Mouse (Mus musculus) lung, postnatal 0 days (tissue): ENCODE data around the gene Proser1.

Source experiments
- CTCF ChIP-seq: IDR thresholded peaks from 2 replicates; pipeline ENCODE4 v1.5.1; 2016; ENCODE audit warnings: antibody characterized with exemption, mild to moderate bottlenecking
- EP300 ChIP-seq: IDR thresholded peaks from 2 replicates; pipeline ENCODE4 v1.6.1; 2016; ENCODE audit warnings: antibody characterized with exemption, mild to moderate bottlenecking, control low read depth

DNA sequence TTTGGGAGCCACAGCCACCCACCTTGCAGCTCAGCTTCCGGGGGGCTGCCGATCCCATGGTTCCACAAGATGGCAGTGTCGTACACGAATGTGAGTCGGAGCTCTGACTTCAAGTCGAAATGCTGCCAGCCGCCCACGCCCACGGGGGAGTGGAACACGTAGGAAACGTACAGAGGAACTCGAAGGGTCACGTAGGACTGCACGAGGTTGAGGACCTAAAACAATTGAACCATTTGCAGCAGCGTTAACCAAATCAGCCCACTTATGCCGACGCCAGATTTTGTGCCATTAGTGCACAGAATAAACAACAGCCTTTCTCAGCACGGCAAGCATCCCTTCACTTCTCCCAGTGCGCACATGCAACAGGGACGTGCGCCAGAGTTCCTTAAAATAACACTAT lies 62.3 kb downstream of the Proser1 start:
- TF ChIP-seq CTCF (peak; percentile 85), EP300 (no peak)
